Mouse (Mus musculus): ENCODE results near the gene 2210016L21Rik. TPM values are rescaled to one million over a fixed set of nuclear protein-coding genes. Genes with fewer than 3 reads are reported as not detected.
A peak's percentile ranks its signal among the peaks of the same experiment; 100 is the strongest.

2210016L21Rik gene
- polyA plus RNA-seq, 2 experiments from 2014 or later: 34.5 to 46.3 TPM

GRCm38 (mm10) chr5:114945072-114945471, 3.1 kb downstream of the 2210016L21Rik start:
- ATAC-seq: no peak

GRCm38 (mm10) chr5:114948891-114949290, 6.9 kb downstream of the 2210016L21Rik start:
- no peak for ATAC-seq

GRCm38 (mm10) chr5:114949316-114949715, 7.4 kb downstream of the 2210016L21Rik start:
- no peak for ATAC-seq

DNA sequence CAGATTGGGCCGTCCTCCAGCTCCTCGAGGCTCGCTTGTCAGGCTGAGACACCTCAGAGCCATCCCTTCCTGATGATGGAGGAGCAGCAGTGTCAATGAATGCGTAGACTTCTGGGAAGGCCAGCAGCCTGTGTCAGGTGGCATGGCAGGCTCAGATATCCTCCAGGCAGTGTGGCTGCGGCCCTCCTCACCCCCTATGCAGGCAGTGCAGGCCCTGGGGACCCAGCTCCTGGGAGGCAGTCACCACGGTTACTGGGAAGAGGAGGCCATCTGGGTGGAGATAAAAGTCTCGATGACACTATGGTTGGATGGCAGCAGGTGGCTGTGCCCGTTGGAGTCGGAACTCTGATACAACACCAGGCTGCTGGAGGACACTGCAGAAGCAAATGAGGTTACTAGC, 7.9 kb downstream of the 2210016L21Rik start:
- ATAC-seq: no peak

DNA sequence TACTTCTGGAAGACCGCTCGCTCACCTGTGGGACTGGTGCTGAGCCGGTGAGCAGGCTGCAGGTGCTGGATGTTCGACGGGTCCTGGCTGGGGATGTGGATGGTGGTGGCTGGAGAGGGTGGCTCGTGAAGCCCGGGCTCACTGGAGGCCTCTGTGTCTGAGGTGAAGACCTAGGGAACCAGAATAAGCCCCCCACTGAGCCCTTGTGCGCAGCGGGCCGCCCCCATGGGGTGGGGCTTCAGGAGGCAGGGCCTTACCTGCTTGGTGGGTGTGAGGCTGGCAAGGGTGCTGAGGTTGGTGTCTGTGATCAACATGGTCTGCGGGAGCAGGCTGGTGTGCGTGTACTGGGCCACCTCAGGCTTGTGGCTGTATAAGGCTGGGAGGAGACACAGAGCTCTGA, 8.7 kb downstream of the 2210016L21Rik start:
- ATAC-seq: no peak

DNA sequence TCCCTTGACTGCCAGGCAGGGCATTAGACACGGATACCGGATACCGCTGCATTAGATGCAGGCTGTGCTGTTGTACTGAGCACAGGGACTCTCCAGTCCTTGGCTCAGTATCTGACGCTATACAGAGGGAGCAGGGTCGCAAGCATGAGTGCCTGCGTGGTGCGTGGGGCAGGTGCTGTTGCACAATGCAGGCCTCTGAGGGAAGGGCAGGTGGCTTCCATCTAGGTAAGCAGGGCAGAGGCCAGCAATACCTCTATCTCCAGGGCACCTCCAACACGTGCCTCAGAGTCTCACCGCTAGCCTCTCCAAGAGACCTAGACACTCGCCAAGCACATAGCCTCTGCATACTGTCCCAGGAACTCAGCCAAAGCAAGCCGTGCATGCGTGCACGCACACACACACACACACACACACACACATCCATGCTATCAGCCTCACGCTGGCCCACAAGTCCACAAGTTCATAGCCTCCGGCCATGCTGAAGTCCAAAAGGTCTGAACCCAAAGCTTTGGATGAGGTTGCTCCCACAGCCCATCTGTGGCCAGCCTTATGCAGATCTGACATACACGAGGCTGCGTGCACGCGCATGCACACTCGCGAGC, 9.4 kb downstream of the 2210016L21Rik start:
- ATAC-seq: no peak

DNA sequence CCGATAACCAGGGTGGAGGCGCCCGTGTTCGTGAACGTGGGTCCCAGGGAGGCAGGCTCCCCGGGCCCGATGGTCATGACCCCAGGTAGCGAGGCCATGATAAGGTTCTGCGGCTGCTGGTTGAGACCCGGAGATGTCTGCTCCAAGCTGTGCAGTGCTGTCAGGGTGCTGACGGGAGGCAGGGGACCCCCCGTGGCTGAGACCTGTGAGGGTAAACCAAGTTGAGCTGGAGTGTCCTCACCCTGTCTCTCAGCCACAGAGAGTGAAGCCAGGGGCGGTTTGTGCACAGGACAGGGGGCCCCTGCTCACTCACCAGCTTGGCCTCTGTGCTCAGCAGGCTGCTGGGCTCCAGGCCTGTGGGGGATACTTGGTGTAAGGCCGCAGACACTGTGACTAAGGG, 11.4 kb downstream of the 2210016L21Rik start:
- ATAC-seq: no peak

- ATAC-seq: no peak
Observed at GRCm38 (mm10) chr5:114958069-114958468, 16.1 kb downstream of the 2210016L21Rik start.

GRCm38 (mm10) chr5:114961590-114962360, 19.8 kb downstream of the 2210016L21Rik start:
- ATAC-seq: no peak

- no peak for ATAC-seq
Observed at GRCm38 (mm10) chr5:114964315-114964966, 22.5 kb downstream of the 2210016L21Rik start.

GRCm38 (mm10) chr5:114964967-114965898, 23.3 kb downstream of the 2210016L21Rik start:
- no peak for ATAC-seq

DNA sequence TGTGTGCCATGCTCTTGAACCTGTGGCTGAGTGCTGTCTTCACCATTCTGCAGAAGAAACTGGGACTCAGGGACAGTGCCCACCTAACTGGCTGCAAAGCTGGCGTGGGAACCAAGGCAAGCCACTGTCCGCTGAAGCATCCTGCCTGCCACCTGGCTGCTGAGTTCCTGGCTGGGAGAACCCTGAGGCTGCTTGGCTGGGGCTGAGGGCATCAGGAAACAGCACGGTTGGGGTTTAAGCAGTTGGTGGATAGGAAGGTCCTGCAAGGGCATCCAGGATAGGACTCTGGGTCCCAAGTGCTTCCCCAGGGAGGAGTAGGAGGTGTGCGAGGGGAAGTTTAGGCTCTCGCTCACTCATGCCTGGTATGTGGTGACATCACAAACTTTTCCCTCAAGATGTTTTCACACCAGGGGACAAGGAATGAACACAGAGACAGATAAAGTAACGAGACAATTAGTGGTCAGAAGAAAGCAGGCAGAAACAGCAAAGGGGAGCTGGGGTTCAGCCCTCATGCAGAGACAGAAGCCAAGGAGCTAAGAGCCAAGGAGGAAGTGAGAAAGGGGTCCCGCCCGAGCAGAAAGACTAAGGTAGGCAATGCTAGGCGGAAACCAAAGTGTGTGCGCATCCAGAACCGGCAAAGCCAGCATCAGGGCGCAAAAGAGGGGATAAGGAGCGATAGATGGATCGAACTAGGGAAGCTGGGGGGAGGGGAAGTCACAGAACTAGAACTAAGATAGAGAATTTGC, 25.7 kb downstream of the 2210016L21Rik start:
- ATAC-seq: no peak

GRCm38 (mm10) chr5:114968651-114969050, 26.7 kb downstream of the 2210016L21Rik start:
- ATAC-seq: no peak

DNA sequence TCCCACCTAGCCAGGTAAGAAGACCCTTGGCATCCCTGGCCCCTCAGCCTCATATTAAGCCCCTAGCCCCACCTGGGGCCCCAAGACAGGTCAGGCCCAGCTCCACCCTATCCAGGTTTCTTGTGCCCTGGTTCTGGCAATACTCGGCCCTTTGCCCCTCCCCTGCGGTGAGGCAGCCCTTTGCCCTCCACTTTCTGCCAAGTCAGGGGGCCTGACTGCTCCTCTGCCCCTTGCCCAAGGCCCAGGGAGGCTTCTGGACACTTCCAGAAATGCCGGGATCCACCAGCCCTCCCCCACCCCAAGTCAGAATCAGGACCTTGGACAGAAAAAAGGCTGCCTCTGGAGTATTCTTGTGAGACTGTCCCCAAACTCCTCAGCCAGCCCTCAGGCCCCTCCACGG, 27.1 kb downstream of the 2210016L21Rik start:
- no peak for ATAC-seq

- no peak for ATAC-seq
Observed at GRCm38 (mm10) chr5:114969609-114970215, 27.8 kb downstream of the 2210016L21Rik start.

- ATAC-seq: no peak
Observed at GRCm38 (mm10) chr5:114970824-114971227, 28.9 kb downstream of the 2210016L21Rik start, which contains the start of gene Hnf1a. TSS of gene Hnf1a (minus strand) at chr5:114971094.

GRCm38 (mm10) chr5:114972201-114972600, 30.2 kb downstream of the 2210016L21Rik start:
- no peak for ATAC-seq

DNA sequence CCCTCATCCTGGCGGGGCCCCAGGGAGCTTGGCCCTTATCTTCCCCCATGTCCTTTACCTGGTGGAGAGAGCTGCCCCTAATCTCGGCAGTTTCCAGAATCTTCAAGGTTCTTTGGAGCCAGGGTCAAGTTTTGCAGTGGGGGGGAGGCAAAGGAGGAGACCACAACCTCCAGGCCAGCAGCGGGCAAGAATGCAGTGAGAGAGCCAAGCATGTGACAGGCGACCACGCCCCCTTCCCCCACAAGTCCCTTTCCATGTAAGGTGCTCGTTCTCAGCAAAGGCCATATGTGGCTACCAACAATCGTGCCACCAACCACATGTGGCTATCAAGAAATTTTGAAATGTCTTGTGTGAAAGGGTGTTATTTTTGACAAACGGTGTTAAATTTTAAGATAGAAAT, 31.2 kb downstream of the 2210016L21Rik start:
- ATAC-seq: no peak

- no peak for ATAC-seq
Observed at GRCm38 (mm10) chr5:114976935-114977334, 35.0 kb downstream of the 2210016L21Rik start.

DNA sequence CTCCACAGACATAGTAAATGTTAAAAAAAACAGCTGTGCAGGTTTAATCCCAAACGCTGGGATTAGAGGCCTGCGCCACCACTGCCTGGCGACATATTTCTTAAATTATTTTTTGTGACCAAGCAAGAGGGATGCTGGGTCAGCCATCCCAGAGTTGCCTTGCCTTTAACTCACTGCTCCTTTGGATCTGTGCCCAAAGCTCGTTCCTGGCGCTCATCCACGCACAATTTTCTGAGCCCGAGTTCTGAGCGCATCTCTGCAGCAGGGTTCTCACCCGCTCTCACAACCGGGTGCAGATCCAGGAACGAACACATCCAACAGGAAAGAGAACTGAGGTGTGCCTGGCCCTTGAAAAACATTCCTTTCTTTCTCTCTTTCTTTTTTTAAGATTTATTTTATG, 36.5 kb downstream of the 2210016L21Rik start:
- no peak for ATAC-seq

GRCm38 (mm10) chr5:114978888-114979249, 36.9 kb downstream of the 2210016L21Rik start:
- peak; percentile 45 for ATAC-seq

Data from CD4-positive, CD25-positive, alpha-beta regulatory T cell, adult 4 months (primary cell).